Mouse (Mus musculus): ENCODE measurements around the gene Pip5k1b.

The Pip5k1b gene

GRCm38 (mm10) chr19:24542293-24542675 lies 13.4 kb downstream of the Pip5k1b start:
- no peak for DNase-seq

- no peak for DNase-seq
Observed at GRCm38 (mm10) chr19:24541669-24542292, 13.9 kb downstream of the Pip5k1b start.

GRCm38 (mm10) chr19:24540952-24541668 lies 14.6 kb downstream of the Pip5k1b start:
- no peak for DNase-seq

DNA sequence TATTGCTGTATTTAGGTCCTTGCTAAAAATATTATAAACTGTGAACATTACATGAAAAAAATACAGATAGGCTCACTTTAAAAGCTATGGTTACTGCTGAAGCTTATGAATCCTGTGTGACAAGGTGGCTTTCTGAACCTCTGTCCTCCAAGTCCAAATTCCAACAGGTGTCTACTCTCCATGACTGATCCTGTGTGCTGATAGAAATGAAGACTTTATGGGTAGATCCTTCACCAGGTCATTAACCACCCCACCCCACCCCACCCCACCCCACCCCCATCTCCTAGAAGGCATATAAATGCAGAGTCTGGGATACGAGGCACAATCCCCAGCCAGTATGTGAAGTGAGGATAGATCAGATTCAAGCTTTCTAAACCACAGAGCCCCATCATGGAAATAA lies 16.6 kb downstream of the Pip5k1b start:
- no peak for DNase-seq

- no peak for DNase-seq
Observed at GRCm38 (mm10) chr19:24538181-24538580, 17.5 kb downstream of the Pip5k1b start.

DNA sequence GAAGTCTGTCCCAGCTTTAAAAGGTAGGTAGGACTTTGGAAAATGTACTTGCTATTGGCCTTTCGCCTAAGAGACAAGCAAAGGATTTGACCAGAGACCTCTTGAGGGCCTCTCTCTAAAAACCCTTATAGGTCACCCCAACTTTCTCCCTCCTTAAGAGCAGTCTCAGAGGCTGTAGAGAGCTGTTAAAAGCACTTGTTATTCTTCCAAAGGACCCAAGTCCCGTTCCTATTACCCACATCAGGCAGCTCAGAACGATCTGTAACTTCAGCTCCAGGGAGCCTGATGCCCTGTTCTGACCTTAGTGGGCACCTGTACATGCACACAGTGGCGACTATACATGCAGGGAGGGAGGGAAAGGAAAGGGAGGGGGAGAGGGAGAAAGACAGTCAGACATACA lies 18.0 kb downstream of the Pip5k1b start:
- DNase-seq = no peak

DNA sequence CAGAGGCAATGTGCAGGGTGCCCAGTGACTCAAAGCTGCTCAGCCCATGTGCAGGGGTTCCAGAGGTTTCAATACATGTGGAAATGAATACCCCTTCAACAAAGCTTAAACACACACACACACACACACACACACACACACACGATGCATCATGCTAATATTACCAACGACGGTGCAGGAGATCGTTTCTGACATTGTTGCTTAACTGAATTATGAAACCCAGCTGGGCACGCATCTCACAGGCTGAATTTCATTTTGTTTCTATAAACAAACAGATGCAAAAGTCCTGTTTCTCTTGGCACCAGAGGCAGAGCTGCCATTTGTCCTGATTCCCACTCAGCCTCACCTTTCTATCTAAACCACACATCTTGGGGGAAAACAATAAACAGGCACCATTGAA lies 18.8 kb downstream of the Pip5k1b start:
- no peak for DNase-seq

GRCm38 (mm10) chr19:24536280-24536679 lies 19.4 kb downstream of the Pip5k1b start:
- DNase-seq = no peak

- DNase-seq = no peak
Observed at GRCm38 (mm10) chr19:24535161-24535560, 20.5 kb downstream of the Pip5k1b start.

DNA sequence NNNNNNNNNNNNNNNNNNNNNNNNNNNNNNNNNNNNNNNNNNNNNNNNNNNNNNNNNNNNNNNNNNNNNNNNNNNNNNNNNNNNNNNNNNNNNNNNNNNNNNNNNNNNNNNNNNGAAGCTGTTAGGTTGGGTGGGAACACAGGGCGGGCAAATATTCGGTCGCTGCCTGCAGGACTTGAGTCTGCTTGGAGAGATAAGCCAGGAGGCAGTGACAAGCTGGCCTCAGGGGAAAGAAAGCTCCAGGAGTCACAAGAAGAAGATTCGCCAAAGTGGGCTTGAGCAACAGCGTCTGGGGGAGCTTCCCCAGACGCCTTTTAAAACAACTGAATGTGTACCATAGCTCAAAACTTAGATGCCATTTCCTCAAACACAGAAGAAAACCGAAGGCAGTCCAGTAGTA lies 20.9 kb downstream of the Pip5k1b start:
- DNase-seq = no peak

DNA sequence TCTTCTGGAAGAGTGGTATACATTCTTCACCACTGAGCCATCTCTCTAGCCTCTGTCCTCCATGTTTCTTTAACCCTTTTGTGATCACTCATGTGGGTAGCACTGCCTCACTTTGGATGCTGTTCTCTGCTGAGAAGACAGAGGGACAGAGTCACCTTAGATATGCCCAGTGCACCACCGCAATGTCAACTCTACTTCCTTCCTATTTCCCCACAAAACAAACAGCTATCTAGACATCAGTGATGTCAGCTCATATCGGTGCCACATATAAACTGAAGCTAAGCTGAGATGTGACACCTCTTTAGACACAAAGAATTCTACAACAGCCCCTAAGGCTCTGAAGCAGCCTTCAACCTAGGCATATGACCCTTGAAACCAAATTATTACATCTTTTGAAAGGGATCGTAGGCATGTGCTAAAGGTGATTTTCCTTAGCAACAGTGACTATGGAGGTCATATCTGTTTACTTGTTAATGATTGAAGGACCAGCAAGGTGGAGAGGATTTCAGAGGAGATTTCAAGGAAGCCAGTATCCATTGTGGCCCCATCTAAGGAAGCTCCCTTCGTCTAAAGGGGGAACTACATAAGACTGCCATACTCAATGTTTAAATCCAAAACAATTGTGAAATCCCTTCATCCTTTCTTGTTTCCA lies 26.6 kb downstream of the Pip5k1b start:
- DNase-seq = no peak

GRCm38 (mm10) chr19:24528129-24528730 lies 27.4 kb downstream of the Pip5k1b start:
- no peak for DNase-seq

DNA sequence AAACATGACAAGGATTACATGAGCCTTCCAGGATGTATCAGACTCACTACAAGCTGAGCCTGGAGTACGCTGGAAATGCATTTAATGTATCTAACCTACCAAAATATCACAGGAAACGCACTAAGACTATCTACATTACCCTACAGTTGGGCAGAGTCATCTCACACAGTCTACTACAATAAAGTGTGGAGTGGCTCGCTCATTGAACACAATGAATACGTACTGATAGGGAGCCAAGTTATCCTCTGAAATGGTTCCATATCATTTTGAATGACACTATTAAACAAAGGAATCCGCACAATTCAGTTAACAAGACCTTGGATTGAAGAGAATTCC lies 28.1 kb downstream of the Pip5k1b start:
- DNase-seq = no peak

DNA sequence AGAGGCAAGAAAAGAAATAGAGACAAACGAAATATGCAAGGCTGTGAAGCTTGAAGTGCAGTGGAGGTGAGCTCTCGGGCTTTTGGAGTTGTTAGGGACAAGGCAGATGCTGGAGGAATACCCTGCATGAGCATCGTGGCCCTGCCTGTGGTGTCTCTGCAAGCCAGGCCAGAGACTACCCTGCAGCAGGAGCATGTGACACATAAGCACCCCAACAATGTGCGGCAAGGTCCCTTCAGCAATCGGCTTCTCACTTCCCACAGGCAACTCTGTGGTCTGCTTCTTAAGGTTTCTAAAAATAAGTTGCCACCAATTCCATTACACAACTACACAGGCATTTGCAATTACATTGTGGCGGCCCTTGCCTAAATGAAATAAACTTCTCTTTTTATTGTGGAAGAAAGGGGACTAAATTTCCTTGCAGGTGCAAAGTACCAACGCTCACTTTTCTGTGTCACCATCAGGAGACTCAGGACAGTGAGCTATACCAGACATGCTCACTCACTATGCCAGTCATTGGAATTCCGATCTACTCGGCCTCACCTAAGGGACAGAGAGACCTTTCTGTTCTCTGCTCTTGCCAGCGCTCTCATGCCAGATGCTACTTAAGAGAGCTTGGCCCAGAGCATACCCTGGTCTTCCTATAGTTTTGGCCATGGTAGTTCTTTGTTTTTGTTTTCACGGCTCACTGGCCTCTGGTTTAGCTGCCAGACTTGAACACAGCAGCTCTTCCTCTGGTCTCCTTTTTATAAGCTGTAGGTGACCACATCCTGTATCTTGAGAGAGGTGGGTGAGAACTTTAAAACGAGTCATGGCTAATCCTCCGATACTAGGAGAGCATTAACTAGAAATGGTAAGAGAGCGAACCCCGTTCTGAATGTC lies 28.7 kb downstream of the Pip5k1b start:
- no peak for DNase-seq

DNA sequence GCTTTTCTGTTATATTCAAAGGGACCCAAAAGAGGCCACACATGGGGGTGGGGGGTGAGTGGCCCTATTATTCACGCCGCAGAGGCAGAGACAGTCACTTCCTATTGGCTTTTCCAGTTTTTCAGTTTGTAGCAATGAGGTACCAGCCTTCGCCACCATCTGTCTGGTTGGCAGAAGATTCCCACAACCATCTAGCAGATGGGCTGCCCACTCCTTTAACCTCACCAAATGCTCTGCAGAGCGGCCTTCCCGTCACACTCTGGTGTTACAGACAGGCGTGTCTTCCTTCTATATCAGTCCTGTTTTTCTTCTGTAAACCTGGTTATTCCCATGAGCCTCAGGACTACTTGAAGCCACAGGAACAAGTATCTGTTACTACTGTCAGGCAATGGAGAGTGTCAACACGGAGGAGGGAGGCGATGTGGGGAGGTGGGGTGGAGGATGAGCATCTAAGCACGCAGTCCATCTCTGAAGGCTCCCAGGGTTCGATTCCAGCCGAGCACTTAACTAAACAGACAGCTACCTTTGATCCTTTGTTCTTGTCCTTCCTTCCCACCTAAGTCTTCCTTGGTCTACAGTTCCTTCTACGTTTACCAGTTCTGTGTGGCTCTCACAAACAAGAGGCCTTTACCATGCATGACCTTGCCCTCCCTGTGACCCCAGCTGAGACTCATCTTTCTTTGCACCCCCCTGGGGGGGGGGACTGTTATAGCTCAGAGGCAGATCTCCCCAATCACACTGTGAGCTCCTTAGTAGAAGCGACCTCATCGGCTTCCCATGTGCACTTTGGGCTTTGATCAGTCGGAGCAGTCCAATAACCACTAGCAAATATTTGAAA lies 32.0 kb downstream of the Pip5k1b start:
- no peak for DNase-seq

GRCm38 (mm10) chr19:24521997-24522396 lies 33.7 kb downstream of the Pip5k1b start:
- no peak for DNase-seq

DNA sequence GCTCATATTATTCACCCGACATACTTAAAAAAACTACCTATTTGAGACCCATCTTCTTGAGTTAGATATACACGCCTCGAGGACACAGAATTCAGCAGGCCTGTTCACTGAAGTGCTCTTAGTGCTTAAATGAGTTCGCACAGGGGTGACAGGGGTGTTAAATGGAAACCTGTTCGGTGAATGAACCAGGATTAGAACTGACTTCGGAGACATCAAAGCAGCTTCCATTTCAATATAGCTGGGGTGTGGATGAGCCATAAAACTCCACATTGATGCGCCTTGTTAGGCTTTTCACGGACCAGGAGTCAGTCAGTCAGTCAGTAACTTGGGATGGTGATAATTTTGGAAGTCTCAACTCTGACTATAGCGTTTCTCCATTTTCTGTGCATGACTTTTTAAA lies 34.5 kb downstream of the Pip5k1b start:
- DNase-seq = no peak

GRCm38 (mm10) chr19:24519732-24520409 lies 35.8 kb downstream of the Pip5k1b start:
- DNase-seq = no peak

GRCm38 (mm10) chr19:24518384-24518783 lies 37.3 kb downstream of the Pip5k1b start:
- no peak for DNase-seq

DNA sequence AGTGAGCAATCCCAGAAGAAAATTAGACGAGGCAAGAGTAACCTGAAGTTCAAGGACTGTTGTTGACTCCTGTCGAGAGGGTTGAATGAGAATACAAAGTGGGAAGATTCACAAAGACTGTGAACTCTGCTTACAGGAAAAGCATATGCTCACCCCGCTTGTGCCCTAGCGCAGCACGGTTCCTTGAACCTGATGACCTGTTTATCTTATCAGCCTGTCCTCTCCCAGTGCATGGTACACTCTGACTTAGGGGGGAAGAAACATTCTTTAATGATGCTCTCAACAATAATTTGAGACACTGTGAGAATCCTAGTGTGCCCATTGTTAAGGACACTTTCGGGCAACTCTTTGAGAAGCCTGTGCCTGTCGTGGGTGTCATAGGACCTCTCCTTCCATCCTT lies 38.6 kb downstream of the Pip5k1b start:
- no peak for DNase-seq

DNA sequence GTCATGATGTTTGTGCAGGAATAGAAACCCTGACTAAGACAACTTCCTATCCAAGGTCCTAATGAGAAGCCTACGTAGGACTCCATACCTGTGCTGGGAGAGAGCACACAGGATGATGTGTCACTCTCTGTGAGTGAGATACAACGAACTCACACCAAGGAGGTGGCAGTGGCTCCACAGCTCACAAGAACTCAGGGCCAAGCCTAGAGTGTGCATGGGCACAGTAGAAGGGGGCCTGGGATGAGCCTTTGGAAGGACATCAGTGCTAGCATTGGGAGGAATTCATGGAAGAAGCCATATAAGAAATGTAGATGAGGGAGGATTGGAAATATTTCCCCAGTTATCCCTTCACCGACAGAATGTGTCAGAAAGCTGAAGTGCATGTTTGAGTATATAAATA lies 39.7 kb downstream of the Pip5k1b start:
- no peak for DNase-seq

All from lung, postnatal 14 days (tissue).